Comparison of ENCODE assay signal across 7 mouse cellular contexts in genomic region chr2:168117147-168117546, GRCm38 (mm10). TPM values are rescaled to one million over a fixed set of nuclear protein-coding genes. Genes with fewer than 3 reads are reported as not detected.
DNase-seq lines count a peak whose midpoint lies in the region; ATAC-seq and TF ChIP-seq lines count a peak whose summit lies in the region.

No protein-coding gene starts in this region.

- H3K4me2 ChIP-seq in hindbrain, embryonic 13.5 days, result peak overlapping the region; percentile 64

- H3K27me3 ChIP-seq in G1E (ENCODE audit: insufficient read depth, low read length), result peaks cover 16% of the 10 kb centered on the region
- peaks cover 21% of the 10 kb centered on the region for H3K27me3 ChIP-seq in erythroblast, embryonic 14.5 days (ENCODE audit: control insufficient read depth)
- peaks cover 19% of the 10 kb centered on the region for H3K27me3 ChIP-seq in hindbrain, embryonic 13.5 days

- TF ChIP-seq CTCF in G1E (IDR thresholded peaks at IDR 0.05; ENCODE audit: low read depth, low read length), result 0 out of 2 replicates have a peak, but pooled peaks have one; percentile 34
- peak; percentile 88 for TF ChIP-seq CTCF in brain, embryonic 14.5 days (IDR thresholded peaks at IDR 0.05; ENCODE audit: borderline replicate concordance, extremely low read depth, insufficient read depth, insufficient read length)

- no peak for ATAC-seq in G1E (ENCODE audit: extremely low read depth, insufficient number of reproducible peaks, low FRiP score, poor library complexity, severe bottlenecking)
- ATAC-seq in hindbrain, embryonic 13.5 days (ENCODE audit: low FRiP score), result peak; percentile 38
- ATAC-seq in megakaryocyte progenitor cell, adult 5-6 weeks (replicated peaks; ENCODE audit: poor library complexity), result peak; percentile 63

- H3K9ac ChIP-seq in hindbrain, embryonic 13.5 days, result peak overlapping the region; percentile 65

- peaks cover 35% of the 10 kb centered on the region for H3K4me1 ChIP-seq in G1E (ENCODE audit: insufficient read depth, low read depth, low read length)
- peaks cover 21% of the 10 kb centered on the region for H3K4me1 ChIP-seq in erythroblast, embryonic 14.5 days (ENCODE audit: control insufficient read depth)
- peaks cover 31% of the 10 kb centered on the region for H3K4me1 ChIP-seq in hindbrain, embryonic 13.5 days (replicated peaks)

- H3K27ac ChIP-seq in hindbrain, embryonic 13.5 days, result no peak overlapping the region

- intact Hi-C loops in left cerebral cortex, postnatal 25 days (cut with DNase I), result loop anchor here (1.0 to 5.0 kb wide), 2 partner anchors 88 to 325 kb away; no protein-coding TSS in a partner anchor

- no peak overlapping the region for H3K4me3 ChIP-seq in G1E (ENCODE audit: low read depth, low read length)
- H3K4me3 ChIP-seq in erythroblast, embryonic 14.5 days (replicated peaks), result peak overlapping the region; percentile 61
- H3K4me3 ChIP-seq in hindbrain, embryonic 13.5 days, result peak overlapping the region; percentile 38

- H3K36me3 ChIP-seq in G1E (replicated peaks), result no peaks in the 10 kb centered on the region
- H3K36me3 ChIP-seq in erythroblast, embryonic 14.5 days (ENCODE audit: control insufficient read depth), result no peaks in the 10 kb centered on the region
- no peaks in the 10 kb centered on the region for H3K36me3 ChIP-seq in hindbrain, embryonic 13.5 days

- no peak for DNase-seq in G1E (ENCODE audit: low spot score)
- DNase-seq in brain, embryonic 14.5 days (ENCODE audit: low read depth), result peak; percentile 63
- peak; percentile 72 to 79 for DNase-seq in left cerebral cortex, postnatal 25 days (ENCODE audit: low spot score in 2 of 2)
- peak; percentile 46 for DNase-seq in spleen, adult 12 weeks (ENCODE audit: low spot score)

- WGBS in hindbrain, embryonic 13.5 days, result under 1% methylated on average over 34 of the region's 37 CpGs

- H3K9me3 ChIP-seq in G1E (replicated peaks), result peaks cover 7% of the 10 kb centered on the region
- no peaks in the 10 kb centered on the region for H3K9me3 ChIP-seq in erythroblast, embryonic 14.5 days (ENCODE audit: control insufficient read depth, low read length)
- no peaks in the 10 kb centered on the region for H3K9me3 ChIP-seq in hindbrain, embryonic 13.5 days

- TF ChIP-seq POLR2A in brain, embryonic 14.5 days (IDR thresholded peaks at IDR 0.05; ENCODE audit: borderline replicate concordance, extremely low read depth, insufficient read depth, insufficient read length, poor library complexity, severe bottlenecking), result no peak

RNA-seq across cellular contexts. Expression of gene Pard6b, which starts 36.3 kb away (rescaled TPM):
- total RNA-seq in G1E (2014; fragmentation: Nextera tagmentation), result 3.1 and 4.8 TPM in 2 replicates
- 5.3 and 5.5 TPM in 2 replicates for total RNA-seq in G1E (2017)
- polyA plus RNA-seq in G1E (2012), result 4.7 and 4.8 TPM in 2 replicates
- polyA plus RNA-seq in brain, embryonic 14.5 days (2012; rRNA removed), result 8.0 and 10.3 TPM in 2 replicates
- polyA plus RNA-seq in erythroblast, embryonic 14.5 days (2012), result 0.06 and 0.13 TPM in 2 replicates
- polyA plus RNA-seq in hindbrain, embryonic 13.5 days (2015; fragmentation: Nextera tagmentation; extraction: Ambion mirVana), result 7.5 and 7.9 TPM in 2 replicates
- 1 to 10 TPM; 5.0 to 5.2 TPM for total RNA-seq in left cerebral cortex, postnatal 25 days (2021)
- 0.07 and 0.42 TPM in 2 replicates for total RNA-seq in megakaryocyte progenitor cell, adult 5-6 weeks (2015)
- 0.25 and 0.78 TPM in 2 replicates for total RNA-seq in megakaryocyte progenitor cell, adult 5-6 weeks (2017)
